Comparison of ENCODE assay signal across 28 mouse cellular contexts in the genomic region with DNA sequence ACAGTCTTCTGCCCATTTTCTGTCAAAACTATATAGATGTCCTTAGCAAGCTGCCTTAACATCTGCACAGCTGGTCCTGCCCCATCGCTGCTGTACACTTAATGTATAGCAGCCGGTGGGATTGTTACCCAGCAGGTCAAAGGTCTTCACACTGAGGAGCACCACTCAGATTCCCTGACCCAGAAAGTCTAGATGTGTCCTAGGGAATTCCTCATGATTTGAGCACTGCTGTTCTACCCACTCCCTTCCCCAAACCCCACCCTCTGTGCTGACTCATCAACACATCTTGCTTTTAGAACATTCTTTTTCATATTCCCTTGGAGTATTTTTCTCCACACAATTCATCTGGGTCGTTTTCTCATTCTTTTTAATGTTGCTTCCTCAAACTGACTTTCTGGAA. TPM values are rescaled to one million over a fixed set of nuclear protein-coding genes. Genes with fewer than 3 reads are reported as not detected.
A peak's percentile ranks its signal among the peaks of the same experiment; 100 is the strongest.
DNase-seq lines count a peak whose midpoint lies in the region; ATAC-seq lines count a peak whose summit lies in the region.
"Had no signal": no experiment of that assay in that cellular context is flagged by ENCODE, and none has a peak within 500 bp of the region (broad histone marks: within the 10 kb centered on the region; RNA-seq: fewer than 3 reads in every experiment).

No protein-coding gene starts in this region.

- no peaks in the 10 kb centered on the region for H3K4me1 ChIP-seq in kidney, embryonic 14.5 days (ENCODE audit: control insufficient read depth, insufficient read depth, low read length)
- H3K4me1 ChIP-seq in embryonic facial prominence, embryonic 10.5 days, result peaks cover 7% of the 10 kb centered on the region
- H3K4me1 ChIP-seq: heart, embryonic 13.5 days had no signal

- no peak overlapping the region for H3K9ac ChIP-seq in kidney, embryonic 14.5 days (ENCODE audit: low read depth, low read length)
- H3K9ac ChIP-seq: heart, embryonic 13.5 days; liver, embryonic 14.5 days had no signal

- DNase-seq in kidney, postnatal 25 days, result no peak
- DNase-seq in 3T3-L1 (ENCODE audit: low read depth, low spot score), result peak; percentile 59
- DNase-seq in brain, adult 2 months (ENCODE audit: low read depth, low spot score), result peak; percentile 27
- peak; percentile 16 for DNase-seq in embryonic facial prominence, embryonic 10.5 days (ENCODE audit: low spot score)
- DNase-seq in right cerebral cortex, postnatal 4 days, result no peak
- DNase-seq in cerebellum, postnatal 36 days, result no peak
- DNase-seq: adrenal gland, adult 8-10 months; B cell, adult 2 months; cerebellum, adult 8-10 months; cerebellum, postnatal 25 days; gastrocnemius, postnatal 10 days; heart, postnatal 10 days; kidney, adult 9 months; kidney, postnatal 36 days; liver; lung, adult 2 months; lung, postnatal 14 days; right cerebral cortex, adult 18-20 months; thymus, adult 2 months; thymus, postnatal 36 days had no signal

- no peak overlapping the region for H3K4me2 ChIP-seq in kidney, embryonic 14.5 days (replicated peaks; ENCODE audit: low read depth, low read length)
- H3K4me2 ChIP-seq: heart, embryonic 13.5 days; midbrain, embryonic 11.5 days had no signal

- H3K27ac ChIP-seq in kidney, embryonic 14.5 days (ENCODE audit: low read depth, low read length), result no peak overlapping the region
- H3K27ac ChIP-seq in embryonic facial prominence, embryonic 10.5 days (replicated peaks), result no peak overlapping the region
- H3K27ac ChIP-seq: heart, embryonic 13.5 days; layer of hippocampus, adult 2 months; liver, embryonic 14.5 days; stomach, postnatal 0 days had no signal

- no peak overlapping the region for H3K4me3 ChIP-seq in kidney, embryonic 14.5 days (ENCODE audit: low read length)
- H3K4me3 ChIP-seq in embryonic facial prominence, embryonic 10.5 days, result no peak overlapping the region
- H3K4me3 ChIP-seq: heart, embryonic 13.5 days; layer of hippocampus, adult 2 months had no signal

- ATAC-seq in kidney, embryonic 14.5 days (ENCODE audit: low FRiP score, low TSS enrichment), result peak; percentile 66; the same call in 1 of the 2 replicates
- ATAC-seq: forebrain, embryonic 14.5 days; midbrain, embryonic 16.5 days had no signal

- WGBS in kidney, embryonic 14.5 days, result 34% methylated on average over 3 of the region's 3 CpGs
- 42% methylated on average over 3 of the region's 3 CpGs for WGBS in embryonic facial prominence, embryonic 10.5 days

- no peaks in the 10 kb centered on the region for H3K36me3 ChIP-seq in kidney, embryonic 14.5 days (ENCODE audit: control insufficient read depth, insufficient read depth, low read length)
- no peaks in the 10 kb centered on the region for H3K36me3 ChIP-seq in embryonic facial prominence, embryonic 10.5 days (replicated peaks)
- H3K36me3 ChIP-seq: heart, embryonic 13.5 days had no signal

- no peaks in the 10 kb centered on the region for H3K27me3 ChIP-seq in kidney, embryonic 14.5 days (ENCODE audit: control insufficient read depth, insufficient read depth, low read length)
- H3K27me3 ChIP-seq in embryonic facial prominence, embryonic 10.5 days (replicated peaks; ENCODE audit: low read depth, poor library complexity, severe bottlenecking), result no peaks in the 10 kb centered on the region

- no peaks in the 10 kb centered on the region for H3K9me3 ChIP-seq in kidney, embryonic 14.5 days (ENCODE audit: control insufficient read depth, low read length)
- H3K9me3 ChIP-seq in embryonic facial prominence, embryonic 10.5 days, result no peaks in the 10 kb centered on the region
- H3K9me3 ChIP-seq: heart, embryonic 13.5 days had no signal

RNA-seq across cellular contexts. Expression of gene Car13, which starts 36.5 kb away (rescaled TPM):
- polyA plus RNA-seq in kidney, embryonic 14.5 days (2014; fragmentation: Nextera tagmentation; extraction: Ambion mirVana), result 4.2 and 4.7 TPM in 2 replicates
- polyA plus RNA-seq in embryonic facial prominence, embryonic 10.5 days (2016; fragmentation: Nextera tagmentation; extraction: Ambion mirVana), result 3.5 and 4.1 TPM in 2 replicates

Comparison
In these comparisons a context has a peak if more than half of its experiments do, and no peak if none do; other contexts are left out.
1. DNase-seq: peak in 3T3-L1 (single experiment), brain, adult 2 months (single experiment) and embryonic facial prominence, embryonic 10.5 days (single experiment); none in kidney, postnatal 25 days (0 of 2), right cerebral cortex, postnatal 4 days (single experiment) and cerebellum, postnatal 36 days (0 of 2).